Mouse (Mus musculus): ENCODE data around the gene Trappc6b.

The Trappc6b gene

GRCm38 (mm10) chr12:59053976-59054375, 7.3 kb downstream of the Trappc6b start:
- no peak for DNase-seq

- DNase-seq = no peak
Measured at GRCm38 (mm10) chr12:59053166-59053565, 8.1 kb downstream of the Trappc6b start.

- no peak for DNase-seq
Measured at GRCm38 (mm10) chr12:59052470-59052869, 8.8 kb downstream of the Trappc6b start.

GRCm38 (mm10) chr12:59040851-59041250, 20.4 kb downstream of the Trappc6b start:
- no peak for DNase-seq

GRCm38 (mm10) chr12:59039971-59040844, 21.1 kb downstream of the Trappc6b start:
- DNase-seq = peak; percentile 50

GRCm38 (mm10) chr12:59039162-59039970, 21.9 kb downstream of the Trappc6b start:
- no peak for DNase-seq

GRCm38 (mm10) chr12:59032101-59032500, 29.2 kb downstream of the Trappc6b start:
- DNase-seq = no peak

GRCm38 (mm10) chr12:59021306-59021705, 40.0 kb downstream of the Trappc6b start:
- no peak for DNase-seq

GRCm38 (mm10) chr12:59019891-59020290, 41.4 kb downstream of the Trappc6b start:
- no peak for DNase-seq

GRCm38 (mm10) chr12:59017970-59018369, 43.3 kb downstream of the Trappc6b start:
- no peak for DNase-seq

- peak; percentile 92 for DNase-seq
Measured at GRCm38 (mm10) chr12:59013234-59013633, 48.0 kb downstream of the Trappc6b start, which contains the start of gene Gemin2. Gene Gemin2 (plus strand): TSS chr12:59013393.

- DNase-seq = no peak
Measured at GRCm38 (mm10) chr12:59012710-59013091, 48.6 kb downstream of the Trappc6b start.

- DNase-seq = peak; percentile 99
Measured at GRCm38 (mm10) chr12:59011844-59012709, 49.2 kb downstream of the Trappc6b start, which contains the start of gene Sec23a. Gene Sec23a (minus strand): TSS chr12:59012017.

GRCm38 (mm10) chr12:59011275-59011843, 49.9 kb downstream of the Trappc6b start:
- no peak for DNase-seq

- DNase-seq = no peak
Measured at GRCm38 (mm10) chr12:59010482-59010881, 50.8 kb downstream of the Trappc6b start.
